Mouse (Mus musculus) stomach, embryonic 15.5 days (tissue): ENCODE data around the gene Timp2. TPM values are rescaled to one million over a fixed set of nuclear protein-coding genes. Genes with fewer than 3 reads are reported as not detected.

ENCODE experiments used
- ATAC-seq: fragments of 200-750 bp; cut with Nextera tagmentation; 2 replicates; pipeline ENCODE4 v1.8.0; 2017; ENCODE audit warnings: low read depth, moderate number of reproducible peaks, moderate TSS enrichment; ENCODE audit not compliant: insufficient read depth, low FRiP score
- H3K27ac ChIP-seq: fragments of 300-500 bp; sonication (generic); 2 replicates; pipeline ENCODE4 v1.5.1; 2015; ENCODE audit warnings: mild to moderate bottlenecking, inconsistent platforms
- H3K27me3 ChIP-seq: fragments of 300-500 bp; sonication (generic); replicated peaks from 2 replicates; pipeline ENCODE4 v1.6.1; 2015; ENCODE audit warnings: inconsistent platforms
- H3K36me3 ChIP-seq: fragments of 300-500 bp; sonication (generic); 2 replicates; pipeline ENCODE4 v1.6.1; 2015; ENCODE audit warnings: inconsistent platforms
- H3K4me1 ChIP-seq: fragments of 300-500 bp; sonication (generic); 2 replicates; pipeline ENCODE4 v1.6.1; 2015; ENCODE audit warnings: inconsistent platforms
- H3K4me2 ChIP-seq: fragments of 300-500 bp; sonication (generic); 2 replicates; pipeline ENCODE4 v1.6.1; 2015; ENCODE audit warnings: mild to moderate bottlenecking, inconsistent platforms
- H3K4me3 ChIP-seq: fragments of 300-500 bp; sonication (generic); replicated peaks from 2 replicates; pipeline ENCODE4 v1.5.1; 2015; ENCODE audit warnings: inconsistent platforms
- H3K9ac ChIP-seq: fragments of 300-500 bp; sonication (generic); 2 replicates; pipeline ENCODE4 v1.6.1; 2015; ENCODE audit warnings: inconsistent platforms
- H3K9me3 ChIP-seq: fragments of 300-500 bp; sonication (generic); 2 replicates; pipeline ENCODE4 v1.6.1; 2016; ENCODE audit warnings: inconsistent platforms
- WGBS: fragments of 180-500 bp; shearing (Covaris S2); methylation state at CpG from one replicate; pipeline ENCODE4 v1.1.7; 2015; 5-methylcytosine and 5-hydroxymethylcytosine counted together
- polyA plus RNA-seq: library from polyadenylated mRNA; unstranded; fragments of >200 nt; fragmentation: Nextera tagmentation; extraction: Ambion mirVana; gene quantifications from 2 replicates; pipeline ENCODE4 v1.2.1, GENCODE M21; 2015

The Timp2 gene
- polyA plus RNA-seq, 1 experiment from 2014 or later, result 83.0 TPM

DNA sequence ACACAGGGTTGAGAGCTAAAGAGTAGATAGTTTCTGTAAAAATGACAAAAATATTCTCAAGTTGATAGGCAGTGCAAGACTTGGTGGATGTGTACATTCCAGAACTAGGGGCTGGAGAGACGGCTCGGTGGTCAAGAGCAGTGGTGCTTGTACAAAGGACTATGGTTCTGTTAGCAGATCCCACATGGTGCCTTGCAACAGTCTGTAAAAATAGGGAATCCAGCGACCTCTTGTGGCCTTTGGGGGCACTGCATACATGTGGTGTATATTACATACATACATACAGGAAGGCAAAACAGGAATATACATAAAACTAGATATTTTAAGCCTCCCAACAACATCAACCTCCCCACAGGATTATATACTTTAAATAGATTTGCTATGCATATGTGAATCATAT is 12.8 kb upstream of the Timp2 start:
- Histone ChIP-seq H3K9ac (no peak overlapping the region), H3K27me3 (no peaks in the 10 kb centered on the region), H3K4me2 (no peak overlapping the region), H3K27ac (no peak overlapping the region), H3K9me3 (no peaks in the 10 kb centered on the region), H3K36me3 (no peaks in the 10 kb centered on the region), H3K4me3 (no peak overlapping the region), H3K4me1 (peaks cover 18% of the 10 kb centered on the region)
- WGBS, result 62% methylated on average over 3 of the region's 3 CpGs
- ATAC-seq, result no peak

DNA sequence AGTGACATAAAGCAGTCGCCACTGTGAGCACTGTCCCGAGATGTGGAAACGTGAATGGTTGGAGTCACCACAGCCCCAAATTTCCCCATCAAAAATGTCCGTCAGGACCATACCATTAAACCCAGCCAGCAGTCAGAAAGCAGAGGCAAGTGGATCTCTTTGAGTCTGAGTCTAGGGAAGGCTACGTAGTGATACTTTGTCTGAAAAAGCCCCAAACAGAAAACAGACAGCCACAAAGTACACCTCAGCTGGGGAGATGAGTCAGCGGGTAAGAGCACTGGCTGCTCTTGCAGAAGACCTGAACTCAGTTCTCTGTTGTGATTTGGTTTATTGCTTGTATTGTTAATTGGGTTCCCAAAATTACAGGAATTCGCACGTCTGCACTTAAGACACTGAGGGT is 11.0 kb upstream of the Timp2 start:
- Histone ChIP-seq H3K27me3 (no peaks in the 10 kb centered on the region), H3K4me1 (peaks cover 29% of the 10 kb centered on the region), H3K27ac (no peak overlapping the region), H3K9ac (no peak overlapping the region), H3K9me3 (no peaks in the 10 kb centered on the region), H3K36me3 (no peaks in the 10 kb centered on the region), H3K4me2 (no peak overlapping the region), H3K4me3 (no peak overlapping the region)
- ATAC-seq, result no peak
- WGBS, result 64% methylated on average over 8 of the region's 8 CpGs

- no peaks in the 10 kb centered on the region for H3K9me3 ChIP-seq
- H3K27me3 ChIP-seq, result no peaks in the 10 kb centered on the region
- no peak overlapping the region for H3K9ac ChIP-seq
- H3K36me3 ChIP-seq, result no peaks in the 10 kb centered on the region
- 52% methylated on average over 3 of the region's 3 CpGs for WGBS
- H3K4me3 ChIP-seq, result no peak overlapping the region
- H3K27ac ChIP-seq, result 0 out of 2 replicates have a peak overlapping the region, but pooled peaks have one; percentile 59
- ATAC-seq, result no peak
- peaks cover 29% of the 10 kb centered on the region for H3K4me1 ChIP-seq
- no peak overlapping the region for H3K4me2 ChIP-seq
Observed at GRCm38 (mm10) chr11:118366108-118366507, 10.6 kb upstream of the Timp2 start.

GRCm38 (mm10) chr11:118365171-118365570 is 9.6 kb upstream of the Timp2 start:
- Histone ChIP-seq H3K9me3 (no peaks in the 10 kb centered on the region), H3K36me3 (no peaks in the 10 kb centered on the region), H3K27ac (peak overlapping the region; percentile 73), H3K4me3 (no peak overlapping the region), H3K9ac (no peak overlapping the region), H3K4me2 (no peak overlapping the region), H3K27me3 (no peaks in the 10 kb centered on the region), H3K4me1 (peaks cover 39% of the 10 kb centered on the region)
- peak; percentile 50; the same call in 1 of the 2 replicates for ATAC-seq
- WGBS, result 41% methylated on average over 7 of the region's 7 CpGs

DNA sequence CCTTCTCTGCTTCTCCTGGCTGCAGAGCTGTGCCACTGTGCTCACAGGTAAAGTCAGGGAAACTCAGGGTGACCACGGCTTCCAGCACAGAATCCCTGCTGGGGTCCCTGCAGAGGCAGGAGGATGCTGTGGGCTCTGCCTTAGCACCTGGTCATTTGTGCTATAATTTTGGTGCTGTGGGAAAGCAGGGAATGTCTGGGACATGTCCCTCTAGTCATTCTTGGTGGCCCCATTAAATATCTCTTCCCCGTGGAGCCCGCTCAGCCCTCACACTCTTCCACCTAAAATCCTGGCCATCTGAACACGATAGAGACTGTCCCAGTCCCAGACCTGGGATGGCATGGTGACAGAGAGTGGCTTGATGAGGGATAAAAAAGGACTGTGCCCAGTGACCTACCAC is 8.5 kb upstream of the Timp2 start:
- ATAC-seq, result no peak
- Histone ChIP-seq H3K9me3 (no peaks in the 10 kb centered on the region), H3K36me3 (no peaks in the 10 kb centered on the region), H3K27me3 (no peaks in the 10 kb centered on the region), H3K27ac (0 out of 2 replicates have a peak overlapping the region, but pooled peaks have one; percentile 55), H3K4me1 (peaks cover 39% of the 10 kb centered on the region), H3K9ac (no peak overlapping the region), H3K4me3 (no peak overlapping the region), H3K4me2 (no peak overlapping the region)
- WGBS, result 84% methylated on average over 4 of the region's 4 CpGs

DNA sequence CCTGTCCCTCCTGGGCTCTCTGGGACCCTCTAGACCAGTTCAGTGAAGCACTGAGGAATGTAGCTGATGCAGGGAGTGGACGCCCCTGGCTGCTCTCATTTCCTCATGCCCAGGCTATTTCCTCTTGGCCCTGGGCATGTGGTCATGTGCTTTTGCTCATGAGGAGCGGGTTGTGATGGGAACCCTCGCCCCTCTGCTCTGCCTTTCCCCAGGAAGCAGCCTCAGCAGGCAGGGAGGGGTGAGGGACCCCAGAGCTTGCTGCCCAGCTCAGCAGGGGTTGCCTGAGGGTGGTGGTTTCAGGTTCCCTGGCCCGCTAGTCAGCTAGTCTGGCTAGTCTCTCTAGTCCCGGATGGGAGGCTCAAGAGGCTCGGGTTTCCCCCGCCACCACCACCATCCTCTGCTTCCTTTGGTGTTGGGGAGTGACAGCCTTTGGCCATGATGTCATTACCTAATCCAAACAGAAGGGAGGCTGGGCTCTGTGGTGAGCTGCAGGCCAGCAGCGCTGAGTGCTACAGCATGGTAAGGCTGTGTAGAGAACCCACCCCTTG is 7.5 kb upstream of the Timp2 start:
- no peak overlapping the region for H3K9ac ChIP-seq
- peak; percentile 52 for ATAC-seq
- H3K4me2 ChIP-seq, result peak overlapping the region; percentile 30
- WGBS, result 3% methylated on average over 8 of the region's 8 CpGs
- H3K27me3 ChIP-seq, result no peaks in the 10 kb centered on the region
- no peaks in the 10 kb centered on the region for H3K36me3 ChIP-seq
- peak overlapping the region; percentile 83 for H3K27ac ChIP-seq
- H3K4me3 ChIP-seq, result no peak overlapping the region
- no peaks in the 10 kb centered on the region for H3K9me3 ChIP-seq
- H3K4me1 ChIP-seq, result peaks cover 39% of the 10 kb centered on the region

DNA sequence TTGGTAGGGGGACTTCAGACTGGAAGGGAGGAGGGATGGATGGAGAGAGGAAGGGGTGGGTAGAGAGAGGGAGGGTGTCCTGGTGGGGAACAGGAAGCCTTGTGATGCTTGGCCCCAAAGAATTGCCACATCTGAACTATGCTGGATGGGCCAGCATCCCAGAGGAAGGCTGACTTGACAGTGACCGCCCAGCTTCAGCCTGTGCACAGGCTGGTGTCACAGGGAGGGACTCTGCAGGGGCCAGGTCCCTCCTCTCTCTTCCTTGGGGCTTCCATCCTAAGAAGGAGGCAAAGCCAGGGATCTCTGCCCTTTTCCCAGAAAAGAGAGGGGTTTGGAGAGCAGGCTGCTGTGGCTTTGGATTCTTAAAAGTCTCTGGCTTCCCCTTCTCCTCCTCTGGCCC is 7.0 kb upstream of the Timp2 start:
- no peak for ATAC-seq
- Histone ChIP-seq H3K9ac (no peak overlapping the region), H3K27ac (peak overlapping the region; percentile 83), H3K4me3 (no peak overlapping the region), H3K9me3 (no peaks in the 10 kb centered on the region), H3K4me2 (no peak overlapping the region; the same call in 1 of the 2 replicates), H3K36me3 (no peaks in the 10 kb centered on the region), H3K4me1 (peaks cover 39% of the 10 kb centered on the region), H3K27me3 (no peaks in the 10 kb centered on the region)
- WGBS, result 61% methylated on average over 1 of the region's 1 CpGs

DNA sequence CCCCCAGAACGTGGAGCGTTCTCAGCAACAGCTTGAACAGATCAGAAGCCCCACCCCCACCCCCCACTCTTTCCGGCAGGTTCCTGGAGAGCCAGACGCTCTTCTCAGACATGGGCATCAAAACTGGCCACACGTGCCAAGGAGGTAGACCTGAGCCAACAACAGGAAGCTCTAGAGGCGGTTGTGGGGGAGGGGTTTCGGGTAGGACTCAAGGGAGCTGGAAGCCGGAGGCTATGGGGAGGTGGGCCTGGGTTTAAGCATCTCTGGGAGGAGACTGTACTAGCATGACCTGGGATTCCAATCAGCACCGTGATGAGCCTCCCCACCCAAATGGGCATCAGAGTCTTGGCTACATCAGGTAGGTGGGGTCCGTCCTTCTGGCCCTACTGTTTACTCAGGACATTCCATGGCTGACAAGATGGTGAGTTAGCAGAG is 5.4 kb upstream of the Timp2 start:
- no peak overlapping the region for H3K27ac ChIP-seq
- H3K4me1 ChIP-seq, result peaks cover 39% of the 10 kb centered on the region
- no peak overlapping the region for H3K9ac ChIP-seq
- ATAC-seq, result no peak
- H3K9me3 ChIP-seq, result no peaks in the 10 kb centered on the region
- peak overlapping the region; percentile 2; the same call in 1 of the 2 replicates for H3K4me2 ChIP-seq
- no peak overlapping the region for H3K4me3 ChIP-seq
- no peaks in the 10 kb centered on the region for H3K36me3 ChIP-seq
- no peaks in the 10 kb centered on the region for H3K27me3 ChIP-seq
- WGBS, result 26% methylated on average over 10 of the region's 10 CpGs

- Histone ChIP-seq H3K9ac (no peak overlapping the region), H3K27me3 (no peaks in the 10 kb centered on the region), H3K27ac (0 out of 2 replicates have a peak overlapping the region, but pooled peaks have one; percentile 17), H3K4me3 (no peak overlapping the region), H3K9me3 (no peaks in the 10 kb centered on the region), H3K4me1 (peaks cover 39% of the 10 kb centered on the region), H3K36me3 (no peaks in the 10 kb centered on the region), H3K4me2 (peak overlapping the region; percentile 2; the same call in 1 of the 2 replicates)
- 0 out of 2 replicates have a peak, but pooled peaks have one; percentile 2 for ATAC-seq
- WGBS, result 50% methylated on average over 7 of the region's 7 CpGs
Observed at GRCm38 (mm10) chr11:118360491-118360890, 5.0 kb upstream of the Timp2 start.

- under 1% methylated on average over 33 of the region's 43 CpGs for WGBS
- H3K36me3 ChIP-seq, result no peaks in the 10 kb centered on the region
- peak overlapping the region; percentile 90 for H3K27ac ChIP-seq
- peak overlapping the region; percentile 80 for H3K9ac ChIP-seq
- H3K4me1 ChIP-seq, result peaks cover 24% of the 10 kb centered on the region
- H3K27me3 ChIP-seq, result no peaks in the 10 kb centered on the region
- ATAC-seq, result peak; percentile 86
- H3K9me3 ChIP-seq, result no peaks in the 10 kb centered on the region
- peak overlapping the region; percentile 72 for H3K4me3 ChIP-seq
- peak overlapping the region; percentile 72 for H3K4me2 ChIP-seq
Observed at GRCm38 (mm10) chr11:118355205-118355604, 335 bp downstream of the Timp2 start.

DNA sequence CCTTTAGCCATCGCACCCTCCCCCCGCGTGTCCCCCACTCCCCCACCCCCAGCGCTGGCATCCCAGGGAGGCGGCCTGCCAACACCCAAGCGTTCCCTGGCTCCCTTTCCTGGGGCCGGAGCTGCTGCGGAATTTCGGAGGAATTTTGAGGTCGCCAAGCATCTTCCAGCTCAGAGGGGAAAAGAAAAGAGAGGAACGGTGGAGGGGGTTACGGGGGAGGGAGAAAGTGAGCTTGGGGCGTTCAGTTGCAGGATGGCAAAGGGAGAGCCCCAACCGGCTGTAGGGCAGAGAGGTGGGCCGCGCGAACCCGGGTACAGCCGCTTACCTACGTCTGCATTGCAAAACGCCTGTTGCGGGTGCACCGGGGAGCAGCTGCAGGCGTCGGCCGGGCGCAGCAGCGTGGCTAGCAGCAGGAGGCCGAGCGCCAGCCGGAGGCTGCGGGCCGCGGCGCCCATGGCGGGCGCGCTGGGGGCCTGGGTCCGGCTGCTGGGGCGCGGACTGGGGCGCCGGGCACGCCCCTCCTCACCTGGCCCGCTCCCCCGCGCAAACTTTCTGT is 826 bp downstream of the Timp2 start:
- peak; percentile 37; the same call in 1 of the 2 replicates for ATAC-seq

GRCm38 (mm10) chr11:118349494-118349893 is 6.0 kb downstream of the Timp2 start:
- Histone ChIP-seq H3K4me1 (peaks cover 56% of the 10 kb centered on the region), H3K9ac (no peak overlapping the region), H3K4me3 (no peak overlapping the region), H3K4me2 (no peak overlapping the region), H3K36me3 (no peaks in the 10 kb centered on the region), H3K27me3 (no peaks in the 10 kb centered on the region), H3K27ac (peak overlapping the region; percentile 65; the same call in 1 of the 2 replicates), H3K9me3 (no peaks in the 10 kb centered on the region)
- WGBS, result 80% methylated on average over 5 of the region's 5 CpGs
- ATAC-seq, result no peak

More for the DNA sequence above, 826 bp downstream of the Timp2 start:
- peak overlapping the region; percentile 90 for H3K27ac ChIP-seq
- no peaks in the 10 kb centered on the region for H3K9me3 ChIP-seq
- WGBS, result under 1% methylated on average over 45 of the region's 47 CpGs
- H3K4me1 ChIP-seq, result peaks cover 24% of the 10 kb centered on the region
- no peaks in the 10 kb centered on the region for H3K36me3 ChIP-seq
- H3K9ac ChIP-seq, result peak overlapping the region; percentile 80
- H3K27me3 ChIP-seq, result no peaks in the 10 kb centered on the region
- peak overlapping the region; percentile 72 for H3K4me3 ChIP-seq
- H3K4me2 ChIP-seq, result peak overlapping the region; percentile 72
